Mouse (Mus musculus) forebrain, embryonic 13.5 days (tissue): ENCODE measurements around the gene Fis1. TPM values are rescaled to one million over a fixed set of nuclear protein-coding genes. Genes with fewer than 3 reads are reported as not detected.
"Not testable (repeated sequence)": the region's sequence is repeated elsewhere in the genome, so short reads cannot be mapped to it uniquely, and the experiment has no call there.

Experiments used
- ATAC-seq: fragments of 200-750 bp; cut with Nextera tagmentation; 2 replicates; pipeline ENCODE4 v1.8.0; 2017
- H3K27ac ChIP-seq: fragments of 300-500 bp; sonication (generic); 2 replicates; pipeline ENCODE4 v1.5.1; 2015; ENCODE audit warnings: inconsistent platforms, mild to moderate bottlenecking, moderate library complexity
- H3K27me3 ChIP-seq: fragments of 300-500 bp; sonication (generic); 2 replicates; pipeline ENCODE4 v1.6.1; 2015; ENCODE audit warnings: mild to moderate bottlenecking, inconsistent platforms
- H3K36me3 ChIP-seq: fragments of 300-500 bp; sonication (generic); 2 replicates; pipeline ENCODE4 v1.6.1; 2015; ENCODE audit warnings: mild to moderate bottlenecking, inconsistent platforms; ENCODE audit not compliant: poor library complexity, severe bottlenecking
- H3K4me1 ChIP-seq: fragments of 300-500 bp; sonication (generic); 2 replicates; pipeline ENCODE4 v1.6.1; 2015; ENCODE audit warnings: inconsistent platforms
- H3K4me2 ChIP-seq: fragments of 300-500 bp; sonication (generic); 2 replicates; pipeline ENCODE4 v1.6.1; 2015; ENCODE audit warnings: inconsistent platforms, mild to moderate bottlenecking, moderate library complexity
- H3K4me3 ChIP-seq: fragments of 300-500 bp; sonication (generic); 2 replicates; pipeline ENCODE4 v1.5.1; 2015; ENCODE audit warnings: mild to moderate bottlenecking, inconsistent platforms
- H3K9ac ChIP-seq: fragments of 300-500 bp; sonication (generic); 2 replicates; pipeline ENCODE4 v1.6.1; 2015; ENCODE audit warnings: mild to moderate bottlenecking, inconsistent platforms
- H3K9me3 ChIP-seq: fragments of 300-500 bp; sonication (generic); replicated peaks from 2 replicates; pipeline ENCODE4 v1.6.1; 2016; ENCODE audit warnings: inconsistent platforms
- WGBS: fragments of 180-500 bp; shearing (Covaris S2); methylation state at CpG from one replicate; pipeline ENCODE4 v1.1.7; 2015; 5-methylcytosine and 5-hydroxymethylcytosine counted together
- polyA plus RNA-seq: library from polyadenylated mRNA; unstranded; fragments of >200 nt; fragmentation: Nextera tagmentation; extraction: Ambion mirVana; gene quantifications from 2 replicates; pipeline ENCODE4 v1.2.1, GENCODE M21; 2015

The Fis1 gene
- polyA plus RNA-seq, 1 experiment from 2014 or later: 357 TPM

GRCm38 (mm10) chr5:136945084-136945483, 8.0 kb upstream of the Fis1 start:
- Histone ChIP-seq H3K36me3 (no peaks in the 10 kb centered on the region), H3K4me3 (no peak overlapping the region), H3K27ac (no peak overlapping the region), H3K4me2 (no peak overlapping the region), H3K9ac (no peak overlapping the region), H3K4me1 (no peaks in the 10 kb centered on the region), H3K9me3 (no peaks in the 10 kb centered on the region), H3K27me3 (no peaks in the 10 kb centered on the region)
- no peak for ATAC-seq
- 86% methylated on average over 12 of the region's 12 CpGs for WGBS

DNA sequence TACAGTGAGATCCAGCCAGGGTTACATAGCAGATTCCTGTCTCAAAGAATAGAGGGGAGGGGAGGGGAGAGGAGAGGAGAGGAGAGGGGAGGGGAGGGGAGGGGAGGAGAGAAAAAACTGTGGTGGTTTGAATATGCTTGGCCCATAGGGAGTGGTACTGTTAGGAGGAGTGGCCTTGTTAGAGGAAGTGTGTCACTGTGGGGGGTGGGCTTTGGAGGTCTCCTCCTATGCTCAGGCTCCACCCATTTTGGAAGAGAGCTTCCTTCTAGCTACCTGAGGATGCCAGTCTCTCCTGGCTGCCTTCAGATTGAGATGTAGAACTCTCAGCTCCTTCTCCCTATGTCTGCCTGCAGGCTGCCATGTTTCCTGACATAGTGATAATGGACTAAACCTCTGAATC, 5.2 kb upstream of the Fis1 start:
- H3K4me3 ChIP-seq: no peak overlapping the region

GRCm38 (mm10) chr5:136949551-136950336, 3.3 kb upstream of the Fis1 start:
- not testable (repeated sequence) for H3K36me3 ChIP-seq, H3K4me2 ChIP-seq, H3K4me3 ChIP-seq, H3K9me3 ChIP-seq, H3K27ac ChIP-seq, H3K9ac ChIP-seq, H3K27me3 ChIP-seq, ATAC-seq
- WGBS: 83% methylated on average over 14 of the region's 14 CpGs
- H3K4me1 ChIP-seq: peaks cover 12% of the 10 kb centered on the region

More for the DNA sequence above, 5.2 kb upstream of the Fis1 start:
- H3K9ac ChIP-seq: no peak overlapping the region
- H3K36me3 ChIP-seq: no peaks in the 10 kb centered on the region
- ATAC-seq: no peak
- H3K4me1 ChIP-seq: no peaks in the 10 kb centered on the region
- H3K4me2 ChIP-seq: no peak overlapping the region
- H3K9me3 ChIP-seq: no peaks in the 10 kb centered on the region
- no peak overlapping the region for H3K27ac ChIP-seq
- no peaks in the 10 kb centered on the region for H3K27me3 ChIP-seq

GRCm38 (mm10) chr5:136950521-136950920, 2.6 kb upstream of the Fis1 start:
- WGBS: 92% methylated on average over 6 of the region's 6 CpGs
- H3K27ac ChIP-seq: no peak overlapping the region
- no peak overlapping the region for H3K9ac ChIP-seq
- H3K27me3 ChIP-seq: no peaks in the 10 kb centered on the region
- H3K4me3 ChIP-seq: no peak overlapping the region
- H3K36me3 ChIP-seq: peaks cover 7% of the 10 kb centered on the region; the same call in 1 of the 2 replicates
- no peak overlapping the region for H3K4me2 ChIP-seq
- no peaks in the 10 kb centered on the region for H3K9me3 ChIP-seq
- no peak for ATAC-seq
- peaks cover 19% of the 10 kb centered on the region for H3K4me1 ChIP-seq

DNA sequence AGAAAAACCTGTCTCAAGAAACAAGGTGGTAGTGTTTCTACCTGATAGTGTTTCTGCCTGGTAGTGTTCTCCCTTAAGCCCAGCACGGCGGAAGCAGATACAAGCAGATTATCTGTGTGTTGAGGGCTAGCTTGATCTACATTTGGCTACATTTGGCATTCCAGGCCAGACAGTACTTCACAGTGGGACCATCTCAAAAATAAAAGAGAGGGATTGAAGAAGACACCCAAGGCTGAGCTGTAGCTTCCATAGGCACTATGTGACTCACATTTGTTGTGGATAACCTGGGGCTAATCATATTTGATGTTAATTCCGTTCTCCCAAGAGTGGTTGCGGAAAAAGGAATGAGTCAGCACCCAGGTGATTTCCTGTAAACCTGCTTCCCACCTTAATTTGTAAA, 922 bp upstream of the Fis1 start:
- ATAC-seq: no peak
- 83% methylated on average over 4 of the region's 4 CpGs for WGBS
- Histone ChIP-seq H3K9me3 (no peaks in the 10 kb centered on the region), H3K4me1 (peaks cover 20% of the 10 kb centered on the region), H3K4me2 (no peak overlapping the region), H3K36me3 (peaks cover 15% of the 10 kb centered on the region; the same call in 1 of the 2 replicates), H3K9ac (no peak overlapping the region), H3K4me3 (no peak overlapping the region), H3K27me3 (no peaks in the 10 kb centered on the region), H3K27ac (no peak overlapping the region)

GRCm38 (mm10) chr5:136953440-136953951, 421 bp downstream of the Fis1 start:
- Histone ChIP-seq H3K9ac (peak overlapping the region; percentile 88), H3K4me3 (peak overlapping the region; percentile 89), H3K4me1 (peaks cover 20% of the 10 kb centered on the region), H3K36me3 (peaks cover 23% of the 10 kb centered on the region; the same call in 1 of the 2 replicates), H3K27ac (peak overlapping the region; percentile 81), H3K4me2 (peak overlapping the region; percentile 90), H3K27me3 (no peaks in the 10 kb centered on the region), H3K9me3 (no peaks in the 10 kb centered on the region)
- 3% methylated on average over 12 of the region's 12 CpGs for WGBS
- ATAC-seq: peak; percentile 31; the same call in 1 of the 2 replicates

DNA sequence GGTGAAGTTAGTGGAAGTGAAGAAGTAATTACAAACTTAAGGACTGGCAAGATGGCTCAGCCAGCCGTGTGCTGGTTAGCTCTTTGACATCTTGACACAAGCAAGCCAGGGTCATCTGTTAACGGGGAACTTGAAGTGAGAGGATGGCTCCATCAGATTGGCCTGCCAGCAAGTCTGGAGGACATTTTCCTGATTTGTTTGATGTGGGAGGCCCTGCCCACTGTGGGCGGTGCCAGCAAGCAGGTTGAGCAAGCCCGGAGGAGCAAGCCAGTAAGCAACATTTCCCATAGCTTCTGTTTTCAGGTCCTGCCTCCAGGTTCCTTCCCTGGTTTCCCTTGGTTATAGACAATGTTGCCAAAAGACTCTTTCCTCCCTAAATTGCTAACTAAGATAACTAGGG, 2.5 kb downstream of the Fis1 start:
- no peak for ATAC-seq
- WGBS: 92% methylated on average over 4 of the region's 4 CpGs
- Histone ChIP-seq H3K9ac (no peak overlapping the region), H3K4me3 (no peak overlapping the region), H3K4me2 (no peak overlapping the region), H3K27ac (no peak overlapping the region), H3K4me1 (peaks cover 20% of the 10 kb centered on the region), H3K9me3 (no peaks in the 10 kb centered on the region), H3K36me3 (peaks cover 23% of the 10 kb centered on the region; the same call in 1 of the 2 replicates), H3K27me3 (no peaks in the 10 kb centered on the region)

DNA sequence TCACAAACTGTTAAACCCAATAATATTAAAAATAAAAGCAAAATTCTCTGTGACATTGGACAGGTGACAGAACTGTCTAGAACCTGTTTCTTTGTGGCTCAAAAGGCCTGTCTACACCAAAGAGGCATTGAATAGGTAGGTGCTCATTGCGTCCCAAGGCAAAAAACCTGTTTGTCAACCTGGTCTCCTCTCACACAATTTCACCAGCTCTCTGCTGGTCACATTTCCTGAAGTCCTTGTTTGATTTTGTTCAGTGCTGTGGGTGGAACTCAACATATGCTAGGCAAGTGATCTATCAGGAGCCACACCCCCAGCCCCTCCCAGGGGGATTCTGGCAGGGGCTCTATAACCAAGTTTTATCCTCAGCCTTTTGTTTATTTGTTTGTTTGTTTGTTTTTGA, 4.2 kb downstream of the Fis1 start:
- Histone ChIP-seq H3K27me3 (no peaks in the 10 kb centered on the region), H3K9me3 (no peaks in the 10 kb centered on the region), H3K4me2 (no peak overlapping the region), H3K9ac (no peak overlapping the region), H3K36me3 (peaks cover 23% of the 10 kb centered on the region; the same call in 1 of the 2 replicates), H3K4me1 (peaks cover 27% of the 10 kb centered on the region), H3K4me3 (no peak overlapping the region), H3K27ac (no peak overlapping the region)
- no peak for ATAC-seq
- WGBS: 95% methylated on average over 1 of the region's 1 CpGs

- no peaks in the 10 kb centered on the region for H3K9me3 ChIP-seq
- no peak overlapping the region; the same call in 1 of the 2 replicates for H3K27ac ChIP-seq
- no peak for ATAC-seq
- no peaks in the 10 kb centered on the region for H3K27me3 ChIP-seq
- H3K36me3 ChIP-seq: peaks cover 34% of the 10 kb centered on the region
- no peak overlapping the region for H3K4me2 ChIP-seq
- WGBS: 83% methylated on average over 5 of the region's 5 CpGs
- H3K4me3 ChIP-seq: no peak overlapping the region
- H3K9ac ChIP-seq: 0 out of 2 replicates have a peak overlapping the region, but pooled peaks have one; percentile 2
- peaks cover 31% of the 10 kb centered on the region for H3K4me1 ChIP-seq
Measured at GRCm38 (mm10) chr5:136958991-136959605, 6.0 kb downstream of the Fis1 start.

DNA sequence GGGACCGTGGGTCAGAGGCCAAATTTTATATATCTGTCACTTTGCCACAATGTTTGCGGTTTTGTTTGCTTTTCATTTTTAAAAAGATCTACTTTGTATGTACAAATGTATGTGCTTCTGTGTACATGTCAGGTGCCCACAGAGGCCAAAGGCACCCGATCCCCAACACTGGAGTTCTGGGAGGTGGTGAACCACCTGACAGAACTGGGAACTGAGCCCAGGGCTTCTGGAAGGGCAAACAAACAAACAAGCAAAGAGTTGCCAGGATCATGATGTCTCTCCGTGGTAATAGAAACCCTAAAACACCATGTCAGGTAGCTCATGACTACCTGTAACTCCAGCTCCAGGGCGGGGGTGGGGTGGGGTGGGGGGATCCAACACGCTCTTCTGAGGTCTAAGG, 7.0 kb downstream of the Fis1 start:
- no peaks in the 10 kb centered on the region for H3K27me3 ChIP-seq
- peaks cover 40% of the 10 kb centered on the region for H3K36me3 ChIP-seq
- no peaks in the 10 kb centered on the region for H3K9me3 ChIP-seq
- no peak for ATAC-seq
- H3K9ac ChIP-seq: no peak overlapping the region
- no peak overlapping the region for H3K4me2 ChIP-seq
- 97% methylated on average over 6 of the region's 6 CpGs for WGBS
- H3K4me1 ChIP-seq: peaks cover 21% of the 10 kb centered on the region
- no peak overlapping the region for H3K27ac ChIP-seq
- H3K4me3 ChIP-seq: no peak overlapping the region

GRCm38 (mm10) chr5:136961334-136961982, 8.4 kb downstream of the Fis1 start:
- 22% methylated on average over 5 of the region's 5 CpGs for WGBS
- H3K27ac ChIP-seq: peak overlapping the region; percentile 87
- H3K4me1 ChIP-seq: peaks cover 16% of the 10 kb centered on the region
- peak overlapping the region; percentile 60 for H3K4me3 ChIP-seq
- H3K36me3 ChIP-seq: peaks cover 48% of the 10 kb centered on the region
- no peaks in the 10 kb centered on the region for H3K9me3 ChIP-seq
- no peaks in the 10 kb centered on the region for H3K27me3 ChIP-seq
- ATAC-seq: peak; percentile 22
- H3K9ac ChIP-seq: peak overlapping the region; percentile 74
- peak overlapping the region; percentile 73 for H3K4me2 ChIP-seq

DNA sequence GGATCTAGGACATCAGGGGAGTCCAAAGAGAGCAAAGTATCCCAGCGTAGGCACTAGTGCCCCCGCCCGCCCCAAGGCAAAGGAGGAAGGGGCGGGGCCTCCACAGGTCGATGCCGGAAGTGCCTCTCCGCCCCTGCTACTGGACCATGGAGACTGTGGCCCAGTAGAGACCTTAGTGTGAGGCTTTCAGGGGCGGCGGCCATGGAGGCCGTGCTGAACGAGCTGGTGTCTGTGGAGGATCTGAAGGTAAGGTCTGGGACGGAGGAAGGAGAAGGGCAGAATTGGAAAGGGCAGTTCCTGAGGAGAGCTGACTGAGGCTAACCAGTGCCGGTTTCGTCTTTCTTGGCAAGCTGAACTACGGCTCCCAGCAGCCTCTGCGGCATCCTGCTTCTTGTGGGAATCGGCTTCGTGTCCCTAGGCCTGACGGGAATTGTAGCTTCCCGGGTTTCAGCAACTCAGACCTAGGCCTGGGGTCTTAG, 8.9 kb downstream of the Fis1 start:
- H3K36me3 ChIP-seq: peaks cover 48% of the 10 kb centered on the region
- H3K9me3 ChIP-seq: no peaks in the 10 kb centered on the region
- peak overlapping the region; percentile 60 for H3K4me3 ChIP-seq
- 0% methylated on average over 20 of the region's 20 CpGs for WGBS
- no peaks in the 10 kb centered on the region for H3K27me3 ChIP-seq
- H3K9ac ChIP-seq: peak overlapping the region; percentile 74
- H3K27ac ChIP-seq: peak overlapping the region; percentile 87
- peak; percentile 93 for ATAC-seq
- peaks cover 16% of the 10 kb centered on the region for H3K4me1 ChIP-seq
- H3K4me2 ChIP-seq: peak overlapping the region; percentile 73
